Mouse (Mus musculus) heart, postnatal 4 days (tissue): Measurements from ENCODE around the gene Aven. TPM values are rescaled to one million over a fixed set of nuclear protein-coding genes. Genes with fewer than 3 reads are reported as not detected.

Experiments
- DNase-seq: peaks from one replicate; pipeline ENCODE4 v3.0.0; 2021
- total RNA-seq, 2 experiments: library from RNA; stranded (reverse); gene quantifications; 2 replicates each; pipeline ENCODE4 v1.2.3; 2021

Aven gene
- total RNA-seq, 2 experiments from 2014 or later: 15.1 to 17.2 TPM

GRCm38 (mm10) chr2:112490483-112491196, 2.1 kb upstream of the Aven start:
- no peak for DNase-seq

- no peak for DNase-seq
Measured at GRCm38 (mm10) chr2:112491629-112492028, 1.1 kb upstream of the Aven start.

- DNase-seq: peak; percentile 18
Measured at GRCm38 (mm10) chr2:112492431-112492855, 321 bp upstream of the Aven start.

- no peak for DNase-seq
Measured at GRCm38 (mm10) chr2:112493539-112494260, 936 bp downstream of the Aven start.

- no peak for DNase-seq
Measured at GRCm38 (mm10) chr2:112497851-112498250, 5.1 kb downstream of the Aven start.

- peak; percentile 80 for DNase-seq
Measured at GRCm38 (mm10) chr2:112501209-112501608, 8.4 kb downstream of the Aven start.

GRCm38 (mm10) chr2:112503978-112504377, 11.2 kb downstream of the Aven start:
- DNase-seq: no peak

GRCm38 (mm10) chr2:112506841-112507435, 14.2 kb downstream of the Aven start:
- DNase-seq: no peak

GRCm38 (mm10) chr2:112507444-112507843, 14.7 kb downstream of the Aven start:
- no peak for DNase-seq

- DNase-seq: no peak
Measured at GRCm38 (mm10) chr2:112510140-112510539, 17.4 kb downstream of the Aven start.

- DNase-seq: no peak
Measured at GRCm38 (mm10) chr2:112513036-112513435, 20.3 kb downstream of the Aven start.

- DNase-seq: no peak
Measured at GRCm38 (mm10) chr2:112516728-112517127, 24.0 kb downstream of the Aven start.

- no peak for DNase-seq
Measured at GRCm38 (mm10) chr2:112517218-112517617, 24.5 kb downstream of the Aven start.

GRCm38 (mm10) chr2:112518541-112518940, 25.8 kb downstream of the Aven start:
- DNase-seq: no peak

- DNase-seq: no peak
Measured at GRCm38 (mm10) chr2:112520526-112521482, 28.0 kb downstream of the Aven start.

GRCm38 (mm10) chr2:112526933-112527332, 34.2 kb downstream of the Aven start:
- DNase-seq: no peak

- no peak for DNase-seq
Measured at GRCm38 (mm10) chr2:112532812-112533496, 40.2 kb downstream of the Aven start.

GRCm38 (mm10) chr2:112534677-112535222, 42.0 kb downstream of the Aven start:
- no peak for DNase-seq

- DNase-seq: peak; percentile 10
Measured at GRCm38 (mm10) chr2:112538783-112539182, 46.0 kb downstream of the Aven start.

GRCm38 (mm10) chr2:112541695-112542285, 49.0 kb downstream of the Aven start:
- no peak for DNase-seq

GRCm38 (mm10) chr2:112556527-112556926, 63.8 kb downstream of the Aven start:
- DNase-seq: no peak
